Mouse (Mus musculus) liver, adult 2 months (tissue): ENCODE results near the gene Itgb3.

ENCODE experiments used
- CTCF ChIP-seq: fragments of 200-500 bp; IDR thresholded peaks from 2 replicates; pipeline ENCODE4 v1.5.1; 2011; ENCODE audit warnings: low read depth, low read length, control low read depth
- POLR2A ChIP-seq: fragments of 200-500 bp; IDR thresholded peaks from 2 replicates; pipeline ENCODE4 v1.6.1; 2011; ENCODE audit warnings: low read length, control low read depth; ENCODE audit not compliant: insufficient read depth; ENCODE audit errors: extremely low read depth

DNA sequence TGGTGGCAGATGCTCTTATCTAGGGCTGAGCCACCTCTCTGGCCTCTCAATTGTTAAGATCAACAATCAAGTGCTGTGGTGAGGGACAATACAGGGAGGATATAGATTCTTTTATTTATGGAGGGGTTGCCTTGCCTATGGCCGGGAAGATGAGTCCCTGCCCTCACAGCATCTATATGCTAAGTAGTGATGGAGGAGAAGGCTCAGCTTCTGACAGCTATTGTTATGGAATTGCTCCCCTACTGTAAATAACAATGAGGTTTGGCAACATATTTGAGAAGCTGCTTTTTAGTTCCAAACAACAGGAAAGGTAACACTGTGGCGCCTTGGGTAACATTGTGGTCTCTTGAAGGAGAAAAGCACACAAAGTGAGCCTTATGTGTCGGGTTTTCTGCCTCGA, 7.1 kb upstream of the Itgb3 start:
- no peak for TF ChIP-seq POLR2A
- TF ChIP-seq CTCF: no peak
